Mouse (Mus musculus): ENCODE measurements around the gene Slc5a4b.

Gene Slc5a4b

DNA sequence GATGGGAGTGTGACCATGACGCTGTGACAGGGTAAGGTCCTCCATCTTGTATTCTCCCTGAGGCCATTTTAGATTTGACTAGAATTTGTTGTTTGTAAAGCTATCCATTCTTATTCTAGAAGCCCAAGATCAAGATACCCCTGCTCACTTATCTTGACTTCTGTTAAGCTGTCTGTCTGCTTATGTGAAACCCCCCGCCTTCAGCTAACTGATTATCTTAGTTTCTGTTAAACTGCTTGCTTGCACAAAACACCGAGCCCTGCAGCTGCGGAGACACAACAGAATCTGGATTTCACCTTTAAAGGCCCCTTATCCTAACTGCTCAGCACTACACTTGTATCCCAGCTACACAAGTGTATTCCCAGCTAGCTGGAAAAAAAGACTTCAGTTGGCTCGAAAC, 73.8 kb downstream of the Slc5a4b start:
- DNase-seq (ENCODE audit: low spot score), result no peak

DNA sequence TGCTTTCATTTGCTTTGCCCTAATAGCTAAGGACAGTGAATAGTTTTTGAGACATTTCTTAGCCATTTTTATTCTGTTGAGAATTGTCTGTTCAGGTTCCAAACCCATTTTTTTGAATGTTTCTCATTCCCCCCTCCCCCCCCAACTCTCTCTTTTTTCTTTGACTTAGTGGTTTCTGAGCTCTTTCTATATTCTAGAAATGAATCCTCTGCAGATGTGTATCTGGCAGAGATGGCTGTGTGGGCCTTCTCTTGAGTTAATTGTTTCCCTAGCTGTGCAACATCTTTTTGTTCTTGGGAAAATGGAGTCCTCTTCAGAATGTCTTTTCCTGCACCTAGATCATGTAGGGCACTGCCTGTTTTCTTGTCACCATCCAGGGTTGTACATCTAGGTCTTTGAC, 75.5 kb downstream of the Slc5a4b start:
- DNase-seq (ENCODE audit: low spot score), result no peak

DNA sequence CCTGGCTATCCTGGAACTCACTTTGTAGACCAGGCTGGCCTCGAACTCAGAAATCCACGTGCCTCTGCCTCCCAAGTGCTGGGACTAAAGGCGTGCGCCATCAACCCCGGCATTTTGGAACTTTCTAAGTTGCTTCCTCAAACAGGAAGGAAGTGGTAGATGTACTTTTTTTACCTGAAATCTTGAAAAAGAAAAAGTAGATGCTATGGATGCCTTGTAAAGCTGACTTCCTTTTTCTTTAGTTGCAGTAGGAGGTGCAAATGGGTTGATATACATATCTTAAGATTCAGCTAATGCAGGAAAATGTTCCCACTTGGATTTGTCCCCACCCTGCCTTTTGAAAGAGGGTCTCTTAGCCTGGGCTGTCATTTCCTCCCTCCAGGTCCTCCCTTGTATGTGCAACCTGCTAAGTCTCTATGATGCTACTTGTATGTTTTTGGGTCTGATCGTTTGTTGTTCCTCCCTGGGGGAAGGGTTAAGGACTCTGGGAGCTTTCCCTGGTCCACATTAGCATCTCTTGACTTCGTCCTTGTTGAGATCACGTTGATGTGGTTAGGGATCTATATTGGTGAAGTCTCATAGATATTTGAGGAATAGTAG, 76.7 kb downstream of the Slc5a4b start:
- no peak for DNase-seq (ENCODE audit: low spot score)

DNA sequence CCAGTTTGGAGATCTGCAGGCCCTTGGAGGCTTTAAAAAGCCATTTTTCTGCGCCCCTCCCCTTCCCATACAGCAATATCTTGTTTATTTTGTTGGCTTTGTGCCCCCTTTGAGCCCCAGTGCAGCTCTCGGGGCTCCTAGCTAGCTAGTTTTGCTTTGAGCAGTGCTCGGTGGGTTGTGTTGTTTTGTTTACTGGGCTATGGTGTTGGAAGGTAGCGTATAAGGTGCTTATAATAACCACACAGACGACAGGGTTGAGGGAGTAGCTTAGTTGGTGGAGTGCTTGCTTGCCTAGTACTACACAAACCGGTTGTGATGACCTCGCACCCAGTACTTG, 77.7 kb downstream of the Slc5a4b start:
- DNase-seq (ENCODE audit: low spot score), result no peak

DNA sequence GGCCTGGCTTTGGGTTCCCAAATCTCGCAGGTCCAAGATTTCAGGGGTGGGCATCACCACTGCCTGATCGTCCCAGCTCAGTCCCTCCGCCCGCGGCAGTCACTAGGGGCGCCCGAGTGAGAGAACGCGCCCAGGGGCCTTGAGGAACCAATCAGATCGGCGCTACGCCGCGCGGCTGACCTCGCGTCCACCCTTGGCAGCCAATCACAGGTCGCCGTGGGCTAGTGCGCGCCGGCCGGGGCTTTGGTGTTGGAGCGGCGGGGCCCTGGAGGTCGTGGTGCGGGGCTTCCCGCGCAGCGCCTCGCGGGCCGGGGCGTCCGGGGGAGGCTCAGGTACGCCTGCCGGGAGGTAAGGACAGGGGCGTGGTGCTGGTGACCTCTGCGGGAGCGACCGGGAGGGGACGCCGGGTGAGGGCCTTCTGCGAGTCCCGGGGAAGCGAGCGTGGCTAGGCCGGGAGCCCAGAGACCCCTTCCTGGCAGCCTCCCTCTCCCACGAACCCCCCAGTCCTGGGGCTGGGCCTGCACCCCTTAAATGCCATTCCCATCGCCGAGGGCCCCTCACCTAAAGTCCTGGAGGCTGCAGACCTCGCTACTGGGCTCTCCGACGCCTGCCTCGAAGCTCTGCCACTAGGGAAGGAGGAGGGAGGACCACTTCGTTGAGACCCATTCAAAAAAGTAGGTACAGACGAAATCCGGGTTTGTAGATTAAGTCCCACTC, 78.2 kb downstream of the Slc5a4b start, which contains the start of gene Zfp280b:
TSS of gene Zfp280b (plus strand) at position 249 of the 717 bp plus-strand sequence.
- peak; percentile 96 for DNase-seq (ENCODE audit: low spot score)

DNA sequence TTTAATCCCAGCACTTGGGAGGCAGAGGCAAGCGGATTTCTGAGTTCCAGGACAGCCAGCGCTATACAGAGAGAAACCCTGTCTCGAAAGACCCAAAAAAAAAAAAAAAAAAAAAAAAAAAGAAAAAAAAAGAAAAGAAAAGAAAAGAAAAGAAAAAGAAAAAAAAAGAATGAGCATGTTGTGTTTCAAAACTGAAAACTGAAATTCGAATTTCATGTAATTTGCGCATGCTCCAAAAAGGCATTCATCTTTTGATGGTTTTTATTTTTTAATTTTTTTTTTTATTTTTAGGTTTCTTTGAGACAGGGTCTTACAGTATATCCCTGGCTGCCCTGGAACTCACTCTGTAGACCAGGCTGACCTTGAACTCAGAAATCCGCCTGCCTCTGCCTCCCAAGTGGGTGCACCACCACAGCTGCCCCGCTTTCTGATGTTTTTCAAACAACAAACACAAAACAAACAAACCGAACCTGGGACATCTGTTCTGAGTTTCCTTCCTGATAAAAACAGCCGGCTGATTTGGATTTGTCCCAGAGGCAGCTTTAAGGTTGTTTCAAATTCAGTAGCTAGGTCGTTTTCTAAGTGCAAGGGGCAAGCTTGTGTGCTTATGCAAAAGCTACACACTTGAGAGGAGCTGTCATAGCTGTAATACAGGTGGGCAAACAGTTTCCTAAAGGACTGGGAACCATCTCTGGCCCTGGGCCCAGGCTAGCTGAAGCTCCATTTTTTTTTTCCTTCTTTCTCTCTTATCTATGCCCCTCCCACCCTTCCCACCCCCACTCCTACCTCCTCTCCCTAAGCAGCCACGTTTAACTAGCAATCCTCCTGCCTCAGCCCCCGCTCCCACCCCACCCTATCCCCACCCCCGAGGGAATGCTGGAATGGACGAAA, 79.0 kb downstream of the Slc5a4b start:
- no peak for DNase-seq (ENCODE audit: low spot score)

DNA sequence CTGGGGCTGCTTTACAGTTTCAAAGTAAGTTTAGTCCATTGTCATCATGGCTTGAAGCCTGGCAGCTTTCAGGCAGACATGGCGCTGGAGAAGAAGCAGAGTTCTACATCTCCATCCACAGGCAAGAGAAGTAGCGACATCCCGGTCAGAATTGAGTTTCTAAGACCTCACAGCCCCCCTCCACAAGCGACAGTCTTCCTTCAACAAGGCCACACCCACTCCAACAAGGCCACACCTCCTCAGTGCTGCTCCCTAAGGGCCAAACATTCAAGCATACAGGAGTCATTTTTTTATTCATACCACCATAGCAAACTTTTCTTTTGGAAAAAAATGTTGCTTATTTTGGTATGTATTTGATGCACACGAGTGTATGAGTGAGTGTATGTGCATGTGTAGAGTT, 80.3 kb downstream of the Slc5a4b start:
- DNase-seq (ENCODE audit: low spot score), result no peak

DNA sequence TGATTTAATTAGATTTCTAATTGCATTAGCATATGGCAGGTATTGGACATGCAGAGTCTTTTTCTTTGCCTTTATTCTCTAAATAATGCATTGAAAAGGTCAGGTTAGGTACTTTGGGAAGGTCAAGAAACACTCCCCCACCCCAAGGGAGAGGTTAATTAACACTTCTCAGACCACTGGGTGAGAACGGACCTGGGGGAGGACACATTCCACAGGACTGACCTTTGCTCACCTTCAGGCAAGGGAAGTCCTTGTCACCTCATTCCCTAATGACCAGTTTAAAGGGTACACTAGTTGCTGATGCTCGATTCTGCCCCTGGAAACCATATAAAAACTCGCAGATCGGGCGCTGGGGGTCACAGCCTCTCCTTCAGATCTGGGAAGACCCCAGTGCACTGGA, 81.5 kb downstream of the Slc5a4b start:
- DNase-seq (ENCODE audit: low spot score), result no peak

DNA sequence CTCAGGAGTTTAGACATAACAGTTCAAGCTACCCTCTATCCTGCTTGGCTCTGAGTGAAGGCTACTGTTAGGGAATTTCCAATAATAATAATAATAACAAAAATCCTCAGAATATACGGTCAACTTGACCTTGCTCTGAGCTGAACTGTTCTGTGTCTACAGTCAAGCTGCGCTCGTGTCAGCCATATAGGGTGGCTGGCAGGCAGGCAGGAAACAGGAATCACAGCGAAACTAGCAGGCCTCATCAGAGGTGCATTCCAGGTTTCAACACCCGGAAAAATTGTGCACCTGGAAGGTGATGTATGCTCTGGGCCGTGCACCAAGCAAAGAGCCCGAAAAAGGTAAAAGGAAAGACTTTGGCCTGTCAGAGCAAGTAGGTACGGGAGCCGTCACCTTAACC, 82.4 kb downstream of the Slc5a4b start:
- peak; percentile 23 for DNase-seq (ENCODE audit: low spot score)

DNA sequence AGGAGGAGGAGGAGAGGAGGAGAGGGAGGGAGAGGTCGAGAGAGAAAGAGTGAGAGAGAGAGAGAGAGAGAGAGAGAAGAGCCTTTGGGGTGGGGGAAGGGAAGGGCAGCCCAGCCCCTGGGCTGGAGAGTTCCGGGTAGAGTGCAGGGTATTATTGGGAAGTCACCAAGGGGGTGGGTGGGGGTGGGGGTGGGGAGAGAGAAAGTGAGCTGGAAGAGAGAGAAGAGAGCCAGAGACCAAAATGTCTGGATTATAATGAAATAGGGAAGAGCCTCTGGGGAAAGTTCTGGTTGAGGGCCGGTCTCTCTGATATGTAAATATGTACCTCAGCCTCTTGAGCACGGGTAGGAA, 82.8 kb downstream of the Slc5a4b start:
- DNase-seq (ENCODE audit: low spot score), result no peak

DNA sequence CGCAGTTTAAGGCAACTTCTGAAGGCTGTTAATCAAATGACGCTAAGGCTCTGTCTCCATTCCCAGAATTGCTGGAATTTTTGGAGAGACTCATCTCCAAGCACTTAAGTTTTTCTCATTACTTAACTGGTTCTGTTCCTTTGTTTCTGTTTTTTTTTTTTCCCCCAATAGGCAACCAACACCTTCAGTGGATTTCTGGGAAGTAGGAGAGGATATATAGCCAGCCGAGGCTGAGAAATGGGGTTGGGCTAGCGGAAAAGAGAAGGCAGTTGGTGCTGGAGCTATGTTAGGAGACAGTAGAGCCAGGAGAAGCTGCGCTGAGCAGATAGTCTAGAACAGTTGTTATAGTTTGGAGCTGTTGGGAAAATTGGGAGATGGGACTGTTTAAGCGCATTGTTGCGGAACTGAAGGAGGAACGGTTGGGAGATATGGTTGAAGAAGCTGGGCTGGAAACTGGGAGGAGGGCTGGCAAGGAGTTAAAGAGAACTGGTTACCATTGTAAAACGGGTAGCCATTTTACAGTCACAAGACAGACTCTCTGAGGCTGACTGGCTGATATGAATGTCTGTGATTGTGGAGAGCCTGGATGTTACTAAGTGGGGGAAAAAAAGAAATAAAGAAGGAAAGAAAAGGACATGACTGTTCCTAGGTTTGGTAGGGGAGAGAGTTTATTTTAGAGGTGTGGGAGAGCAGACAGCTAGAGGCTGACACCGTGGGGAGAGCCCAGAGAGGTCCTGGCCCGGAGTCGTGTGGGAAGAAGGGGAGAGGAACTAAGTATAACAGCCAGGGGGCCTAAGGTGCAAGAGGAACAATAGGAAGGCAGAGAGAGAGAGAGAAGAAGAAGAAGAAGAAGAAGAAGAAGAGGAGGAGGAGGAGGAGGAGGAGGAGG, 83.4 kb downstream of the Slc5a4b start:
- no peak for DNase-seq (ENCODE audit: low spot score)

DNA sequence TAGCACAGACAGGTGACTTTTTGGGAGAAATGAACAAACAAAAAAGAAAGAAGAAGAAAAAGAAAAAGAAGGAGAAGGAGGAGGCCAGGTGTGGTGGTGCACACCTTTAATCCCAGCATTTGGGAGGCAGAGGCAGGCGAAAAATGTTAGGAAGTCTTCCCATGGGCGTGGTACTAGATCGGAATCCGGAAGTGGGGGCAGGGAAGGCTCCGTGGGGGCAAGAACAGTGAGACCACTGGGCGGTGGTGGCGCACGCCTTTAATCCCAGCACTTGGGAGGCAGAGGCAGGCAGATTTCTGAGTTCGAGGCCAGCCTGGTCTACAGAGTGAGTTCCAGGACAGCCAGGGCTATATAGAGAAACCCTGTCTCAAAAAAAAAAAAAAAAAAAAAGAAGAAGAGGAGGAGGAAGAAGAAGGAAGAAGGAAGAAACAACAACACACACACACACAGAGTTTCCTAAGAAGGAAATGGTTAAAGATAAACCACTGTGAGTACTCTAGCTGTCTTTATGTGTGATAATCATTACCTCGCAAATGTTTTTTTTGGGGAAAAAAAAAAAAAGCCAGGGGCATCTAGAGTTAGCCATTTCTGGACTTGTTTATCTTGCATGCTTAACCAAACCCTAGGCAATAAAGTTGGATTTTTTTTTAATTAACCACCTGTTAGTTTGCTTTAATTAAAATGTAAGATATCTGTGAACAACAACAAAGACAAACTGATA, 85.1 kb downstream of the Slc5a4b start:
- no peak for DNase-seq (ENCODE audit: low spot score)

DNA sequence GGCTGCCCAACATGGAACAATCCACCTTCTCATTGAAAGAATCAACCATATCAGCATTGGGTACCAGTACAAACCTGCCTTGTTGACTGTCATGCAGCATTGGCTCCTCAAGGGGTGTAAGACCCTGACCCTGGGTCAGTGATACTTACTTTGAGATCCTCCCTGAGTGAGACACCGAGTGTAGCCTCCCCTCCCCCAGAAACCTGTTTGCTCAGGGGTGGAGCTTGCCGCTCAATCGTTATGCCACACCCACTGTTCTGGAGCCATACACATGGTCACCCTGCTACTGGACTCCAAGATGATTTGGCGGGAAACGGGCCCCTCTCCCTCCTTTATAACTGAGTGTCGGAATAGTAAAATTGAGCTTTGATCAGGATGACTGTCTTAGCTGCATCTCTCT, 86.8 kb downstream of the Slc5a4b start:
- DNase-seq (ENCODE audit: low spot score), result no peak

DNA sequence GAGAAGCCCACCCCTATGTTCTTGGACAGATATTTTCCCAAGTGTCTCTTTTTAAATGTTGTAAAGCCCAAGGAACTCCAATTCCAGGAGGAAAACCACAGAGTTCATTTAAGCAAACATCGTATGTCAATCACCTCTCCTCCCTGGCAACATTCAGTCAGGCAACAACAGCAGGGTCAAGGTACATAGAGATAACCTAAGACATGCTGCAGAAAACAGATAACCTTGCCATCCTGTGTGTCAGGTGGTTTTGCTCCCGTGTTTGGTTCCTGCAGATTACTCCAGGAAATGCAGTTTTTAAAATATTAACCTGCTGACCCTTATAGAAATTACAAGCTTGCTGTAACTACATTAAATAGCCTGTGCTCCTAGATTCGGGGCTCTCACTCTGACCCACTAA, 89.0 kb downstream of the Slc5a4b start:
- no peak for DNase-seq (ENCODE audit: low spot score)

DNA sequence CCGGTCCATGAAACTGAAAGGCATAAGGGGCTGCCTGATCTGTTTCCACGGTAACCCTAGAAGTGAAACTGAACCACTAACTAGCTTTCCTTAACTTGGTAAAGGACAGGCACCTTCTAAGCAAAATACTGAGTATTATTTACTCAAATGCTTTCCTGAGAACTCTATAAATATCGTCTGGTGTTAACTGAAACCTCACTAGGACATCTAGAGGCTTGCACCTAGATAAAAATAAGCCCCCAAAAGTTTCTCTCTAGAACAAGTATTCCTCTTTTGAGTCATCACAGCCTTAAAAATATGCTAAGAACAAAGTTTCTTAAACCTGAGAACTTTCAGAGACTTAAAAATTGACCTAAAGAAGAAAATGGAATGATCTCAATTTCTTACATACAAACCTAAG, 93.9 kb downstream of the Slc5a4b start:
- DNase-seq (ENCODE audit: low spot score), result no peak

DNA sequence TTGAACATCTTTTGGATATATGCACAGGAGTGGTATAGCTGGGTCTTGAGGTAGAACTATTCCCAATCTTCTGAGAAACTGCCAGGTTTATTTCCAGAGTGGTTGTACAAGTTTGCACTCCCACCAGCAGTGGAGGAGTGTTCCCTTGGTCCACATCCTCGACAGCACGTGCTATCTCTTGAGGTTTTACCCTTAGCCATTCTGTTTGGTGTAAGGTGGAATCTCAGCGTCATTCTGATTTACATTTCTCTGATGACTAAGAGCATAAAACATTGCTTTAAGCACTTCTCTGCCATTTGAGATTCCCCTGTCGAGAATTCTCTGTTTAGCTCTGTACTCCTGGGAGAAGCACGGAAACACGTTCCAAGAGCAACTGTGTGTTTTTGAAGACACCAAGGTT, 97.8 kb downstream of the Slc5a4b start:
- DNase-seq (ENCODE audit: low spot score), result no peak

DNA sequence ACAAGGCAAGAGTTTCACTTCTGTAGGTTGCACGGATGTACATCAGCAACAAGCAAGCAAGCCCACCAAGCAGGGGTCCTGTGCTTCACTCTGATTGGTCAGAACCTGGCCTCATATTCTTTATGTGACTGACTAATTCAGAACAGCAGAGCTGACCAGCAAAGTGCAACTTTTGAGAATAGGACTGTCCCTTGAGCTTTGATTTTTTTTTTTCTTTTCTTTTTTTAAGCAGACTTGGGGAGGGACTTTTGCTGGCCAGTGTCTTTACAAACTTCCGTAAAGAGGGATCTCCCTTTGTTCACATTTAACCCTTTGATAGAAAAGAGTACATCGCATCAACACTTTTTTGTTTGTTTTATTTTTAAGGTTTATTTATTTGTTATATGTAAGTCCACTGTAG, 100.9 kb downstream of the Slc5a4b start:
- no peak for DNase-seq (ENCODE audit: low spot score)

Measured in ovary, postnatal 36 days (tissue).